Mouse (Mus musculus): ENCODE data around the gene Ppp6c. TPM values are rescaled to one million over a fixed set of nuclear protein-coding genes. Genes with fewer than 3 reads are reported as not detected.

The Ppp6c gene
- polyA plus RNA-seq, 1 experiment from 2014 or later = 87.9 TPM

GRCm38 (mm10) chr2:39157916-39158315 lies 68.3 kb downstream of the Ppp6c start:
- 24% methylated on average over 1 of the region's 1 CpGs for WGBS
- Histone ChIP-seq H3K36me3 (ENCODE audit: control insufficient read depth, insufficient read depth, low read length) (no peaks in the 10 kb centered on the region), H3K27me3 (ENCODE audit: control insufficient read depth, insufficient read depth, low read depth, low read length) (no peaks in the 10 kb centered on the region), H3K9ac (ENCODE audit: low read length) (no peak overlapping the region), H3K4me1 (replicated peaks; ENCODE audit: control insufficient read depth, insufficient read depth, low read length) (no peaks in the 10 kb centered on the region), H3K27ac (ENCODE audit: low read length) (no peak overlapping the region), H3K4me2 (ENCODE audit: low read depth, low read length) (no peak overlapping the region), H3K4me3 (ENCODE audit: low read length) (no peak overlapping the region), H3K9me3 (ENCODE audit: control insufficient read depth, low read length) (no peaks in the 10 kb centered on the region)
- no peak for ATAC-seq (ENCODE audit: low read depth)

GRCm38 (mm10) chr2:39156821-39157220 lies 69.4 kb downstream of the Ppp6c start:
- no peak overlapping the region for H3K4me3 ChIP-seq (ENCODE audit: low read length)
- H3K36me3 ChIP-seq (ENCODE audit: control insufficient read depth, insufficient read depth, low read length) = no peaks in the 10 kb centered on the region
- no peak overlapping the region for H3K4me2 ChIP-seq (ENCODE audit: low read depth, low read length)
- no peak for ATAC-seq (ENCODE audit: low read depth)
- WGBS = 71% methylated on average over 1 of the region's 1 CpGs
- no peaks in the 10 kb centered on the region for H3K4me1 ChIP-seq (replicated peaks; ENCODE audit: control insufficient read depth, insufficient read depth, low read length)
- no peak overlapping the region for H3K9ac ChIP-seq (ENCODE audit: low read length)
- H3K27me3 ChIP-seq (ENCODE audit: control insufficient read depth, insufficient read depth, low read depth, low read length) = no peaks in the 10 kb centered on the region
- H3K27ac ChIP-seq (ENCODE audit: low read length) = no peak overlapping the region
- H3K9me3 ChIP-seq (ENCODE audit: control insufficient read depth, low read length) = no peaks in the 10 kb centered on the region

- no peaks in the 10 kb centered on the region for H3K9me3 ChIP-seq (ENCODE audit: control insufficient read depth, low read length)
- H3K4me2 ChIP-seq (ENCODE audit: low read depth, low read length) = no peak overlapping the region
- H3K4me1 ChIP-seq (replicated peaks; ENCODE audit: control insufficient read depth, insufficient read depth, low read length) = peaks cover 6% of the 10 kb centered on the region; the same call in 1 of the 2 replicates
- no peak overlapping the region for H3K9ac ChIP-seq (ENCODE audit: low read length)
- 65% methylated on average over 2 of the region's 2 CpGs for WGBS
- no peaks in the 10 kb centered on the region for H3K36me3 ChIP-seq (ENCODE audit: control insufficient read depth, insufficient read depth, low read length)
- ATAC-seq (ENCODE audit: low read depth) = no peak
- H3K27me3 ChIP-seq (ENCODE audit: control insufficient read depth, insufficient read depth, low read depth, low read length) = no peaks in the 10 kb centered on the region
- H3K27ac ChIP-seq (ENCODE audit: low read length) = no peak overlapping the region
- no peak overlapping the region for H3K4me3 ChIP-seq (ENCODE audit: low read length)
Measured at GRCm38 (mm10) chr2:39150943-39151342, 75.3 kb downstream of the Ppp6c start.

GRCm38 (mm10) chr2:39148075-39148474 lies 78.2 kb downstream of the Ppp6c start:
- Histone ChIP-seq H3K4me3 (ENCODE audit: low read length) (no peak overlapping the region), H3K4me2 (ENCODE audit: low read depth, low read length) (no peak overlapping the region), H3K27ac (ENCODE audit: low read length) (no peak overlapping the region), H3K9ac (ENCODE audit: low read length) (no peak overlapping the region), H3K36me3 (ENCODE audit: control insufficient read depth, insufficient read depth, low read length) (no peaks in the 10 kb centered on the region), H3K9me3 (ENCODE audit: control insufficient read depth, low read length) (no peaks in the 10 kb centered on the region), H3K4me1 (replicated peaks; ENCODE audit: control insufficient read depth, insufficient read depth, low read length) (peaks cover 6% of the 10 kb centered on the region; the same call in 1 of the 2 replicates), H3K27me3 (ENCODE audit: control insufficient read depth, insufficient read depth, low read depth, low read length) (no peaks in the 10 kb centered on the region)
- ATAC-seq (ENCODE audit: low read depth) = no peak
- 57% methylated on average over 2 of the region's 2 CpGs for WGBS

GRCm38 (mm10) chr2:39146469-39146868 lies 79.8 kb downstream of the Ppp6c start:
- Histone ChIP-seq H3K27me3 (ENCODE audit: control insufficient read depth, insufficient read depth, low read depth, low read length) (no peaks in the 10 kb centered on the region), H3K36me3 (ENCODE audit: control insufficient read depth, insufficient read depth, low read length) (no peaks in the 10 kb centered on the region), H3K4me1 (replicated peaks; ENCODE audit: control insufficient read depth, insufficient read depth, low read length) (peaks cover 6% of the 10 kb centered on the region; the same call in 1 of the 2 replicates), H3K4me3 (ENCODE audit: low read length) (no peak overlapping the region), H3K9me3 (ENCODE audit: control insufficient read depth, low read length) (no peaks in the 10 kb centered on the region), H3K9ac (ENCODE audit: low read length) (no peak overlapping the region), H3K27ac (ENCODE audit: low read length) (no peak overlapping the region), H3K4me2 (ENCODE audit: low read depth, low read length) (no peak overlapping the region)
- 91% methylated on average over 1 of the region's 1 CpGs for WGBS
- ATAC-seq (ENCODE audit: low read depth) = peak; percentile 69

Other genes starting within 250 kb of the Ppp6c start
- 2.1 and 3.4 TPM in 2 replicates for gene Wdr38, start 229.0 kb downstream of the Ppp6c start, polyA plus RNA-seq (2015; fragmentation: Nextera tagmentation; extraction: Ambion mirVana)
- gene Arpc5l, start 221.1 kb downstream of the Ppp6c start, polyA plus RNA-seq (2015; fragmentation: Nextera tagmentation; extraction: Ambion mirVana) = 102 and 113 TPM in 2 replicates
- gene Rpl35, start 220.8 kb downstream of the Ppp6c start, polyA plus RNA-seq (2015; fragmentation: Nextera tagmentation; extraction: Ambion mirVana) = 827 and 930 TPM in 2 replicates
- gene Golga1, start 160.9 kb downstream of the Ppp6c start, polyA plus RNA-seq (2015; fragmentation: Nextera tagmentation; extraction: Ambion mirVana) = 26.1 and 27.1 TPM in 2 replicates
- 8.3 and 9.0 TPM in 2 replicates for gene Scai, start 35.7 kb downstream of the Ppp6c start, polyA plus RNA-seq (2015; fragmentation: Nextera tagmentation; extraction: Ambion mirVana)